Mouse (Mus musculus) embryonic facial prominence, embryonic 14.5 days (tissue): ENCODE results near the gene Iqschfp. TPM values are rescaled to one million over a fixed set of nuclear protein-coding genes. Genes with fewer than 3 reads are reported as not detected.

Experiments used
- ATAC-seq: fragments of 200-750 bp; cut with Nextera tagmentation; 2 replicates; pipeline ENCODE4 v1.8.0; 2017; ENCODE audit warnings: low read depth, moderate number of reproducible peaks, moderate TSS enrichment
- DNase-seq: peaks from one replicate; pipeline ENCODE4 v3.0.0-alpha.2; 2015; ENCODE audit warnings: low spot score
- H3K27ac ChIP-seq: fragments of 300-500 bp; sonication (generic); replicated peaks from 2 replicates; pipeline ENCODE4 v1.5.1; 2014; ENCODE audit warnings: low read depth, mild to moderate bottlenecking, low read length, moderate library complexity
- H3K27me3 ChIP-seq: fragments of 300-500 bp; sonication (generic); replicated peaks from 2 replicates; pipeline ENCODE4 v1.6.1; 2014; ENCODE audit warnings: low read length; ENCODE audit not compliant: control insufficient read depth, insufficient read depth
- H3K36me3 ChIP-seq: fragments of 300-500 bp; sonication (generic); 2 replicates; pipeline ENCODE4 v1.6.1; 2014; ENCODE audit warnings: low read length, mixed read lengths; ENCODE audit not compliant: control insufficient read depth, insufficient read depth
- H3K4me1 ChIP-seq: fragments of 300-500 bp; sonication (generic); 2 replicates; pipeline ENCODE4 v1.6.1; 2014; ENCODE audit warnings: antibody characterized with exemption, low read length; ENCODE audit not compliant: control insufficient read depth, insufficient read depth
- H3K4me2 ChIP-seq: fragments of 300-500 bp; sonication (generic); 2 replicates; pipeline ENCODE4 v1.6.1; 2014; ENCODE audit warnings: low read depth, mild to moderate bottlenecking, low read length, moderate library complexity, mixed read lengths
- H3K4me3 ChIP-seq: fragments of 300-500 bp; sonication (generic); 2 replicates; pipeline ENCODE4 v1.5.1; 2014; ENCODE audit warnings: low read depth, mild to moderate bottlenecking, low read length
- H3K9ac ChIP-seq: fragments of 300-500 bp; sonication (generic); 2 replicates; pipeline ENCODE4 v1.6.1; 2014; ENCODE audit warnings: low read depth, mild to moderate bottlenecking, low read length, moderate library complexity, mixed read lengths
- H3K9me3 ChIP-seq: fragments of 300-500 bp; sonication (generic); 2 replicates; pipeline ENCODE4 v1.6.1; 2016; ENCODE audit warnings: low read length; ENCODE audit not compliant: control insufficient read depth
- WGBS: fragments of 180-500 bp; shearing (Covaris S2); extraction: QIAGEN DNeasy Blood & Tissue Kit; methylation state at CpG from one replicate; pipeline ENCODE4 v1.1.7; 2014; 5-methylcytosine and 5-hydroxymethylcytosine counted together
- polyA plus RNA-seq: library from polyadenylated mRNA; unstranded; fragments of >200 nt; fragmentation: Nextera tagmentation; extraction: Ambion mirVana; gene quantifications from 2 replicates; pipeline ENCODE4 v1.2.1, GENCODE M21; 2014

The Iqschfp gene
- polyA plus RNA-seq, 1 experiment from 2014 or later: 1.2 TPM

DNA sequence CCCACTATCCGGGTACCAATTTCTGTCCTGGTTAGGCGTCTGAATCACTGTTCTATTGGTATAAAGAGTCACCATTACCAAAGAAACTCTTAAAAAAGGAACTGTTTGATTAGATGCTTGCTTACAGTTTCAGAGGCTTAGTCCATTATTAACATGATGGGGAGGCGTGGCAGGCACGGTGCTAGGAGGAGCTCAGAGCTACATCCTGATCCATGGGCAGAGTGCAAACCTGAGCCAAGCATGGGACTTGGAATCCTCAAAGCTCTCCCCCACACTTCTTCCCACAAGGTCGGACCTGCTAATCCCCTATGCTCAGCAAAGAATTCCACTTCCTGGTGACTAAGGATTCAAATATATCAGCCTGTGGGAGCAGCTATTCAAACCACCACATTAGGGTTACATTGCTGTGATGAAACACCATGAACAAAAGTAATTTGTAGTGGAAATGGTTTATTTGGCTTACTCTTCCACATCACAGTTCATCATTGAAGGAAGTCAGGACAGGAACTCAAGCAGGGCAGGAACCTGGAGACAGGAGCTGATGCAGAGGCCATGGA, 777.5 kb downstream of the Iqschfp start:
- H3K36me3 ChIP-seq: no peaks in the 10 kb centered on the region
- H3K4me2 ChIP-seq: no peak overlapping the region
- no peak overlapping the region for H3K9ac ChIP-seq
- H3K9me3 ChIP-seq: 0 out of 2 replicates have a peak, but pooled peaks cover 2% of the 10 kb centered on the region
- no peak overlapping the region for H3K27ac ChIP-seq
- no peak overlapping the region for H3K4me3 ChIP-seq
- ATAC-seq (no peak), DNase-seq (no peak)
- WGBS: 78% methylated on average over 5 of the region's 5 CpGs
- H3K27me3 ChIP-seq: no peaks in the 10 kb centered on the region
- no peaks in the 10 kb centered on the region for H3K4me1 ChIP-seq

DNA sequence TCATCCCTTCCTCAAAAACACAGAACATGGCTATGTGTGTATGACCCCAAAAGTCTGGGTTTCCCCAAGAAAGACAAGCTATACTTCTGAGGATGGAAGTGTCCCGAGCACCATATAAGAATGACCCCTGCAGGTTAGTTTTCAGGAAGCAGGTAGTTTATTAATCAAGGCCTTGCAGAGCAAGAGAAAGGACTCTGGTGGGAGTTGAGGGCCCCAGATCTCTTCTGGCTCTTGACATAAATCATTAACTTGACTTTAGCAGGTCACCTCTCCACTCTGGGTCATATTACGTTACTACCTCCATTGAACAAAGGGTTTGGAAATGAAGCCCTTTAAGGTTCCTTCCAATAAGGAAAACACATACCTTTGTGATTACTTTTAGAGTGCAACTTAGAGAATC, 782.7 kb downstream of the Iqschfp start:
- H3K4me2 ChIP-seq: no peak overlapping the region
- no peak for ATAC-seq
- no peak overlapping the region for H3K4me3 ChIP-seq
- 56% methylated on average over 2 of the region's 2 CpGs for WGBS
- no peaks in the 10 kb centered on the region for H3K36me3 ChIP-seq
- H3K4me1 ChIP-seq: peaks cover 6% of the 10 kb centered on the region; the same call in 1 of the 2 replicates
- 0 out of 2 replicates have a peak, but pooled peaks cover 2% of the 10 kb centered on the region for H3K9me3 ChIP-seq
- DNase-seq: no peak
- no peak overlapping the region for H3K27ac ChIP-seq
- H3K27me3 ChIP-seq: no peaks in the 10 kb centered on the region
- H3K9ac ChIP-seq: no peak overlapping the region

DNA sequence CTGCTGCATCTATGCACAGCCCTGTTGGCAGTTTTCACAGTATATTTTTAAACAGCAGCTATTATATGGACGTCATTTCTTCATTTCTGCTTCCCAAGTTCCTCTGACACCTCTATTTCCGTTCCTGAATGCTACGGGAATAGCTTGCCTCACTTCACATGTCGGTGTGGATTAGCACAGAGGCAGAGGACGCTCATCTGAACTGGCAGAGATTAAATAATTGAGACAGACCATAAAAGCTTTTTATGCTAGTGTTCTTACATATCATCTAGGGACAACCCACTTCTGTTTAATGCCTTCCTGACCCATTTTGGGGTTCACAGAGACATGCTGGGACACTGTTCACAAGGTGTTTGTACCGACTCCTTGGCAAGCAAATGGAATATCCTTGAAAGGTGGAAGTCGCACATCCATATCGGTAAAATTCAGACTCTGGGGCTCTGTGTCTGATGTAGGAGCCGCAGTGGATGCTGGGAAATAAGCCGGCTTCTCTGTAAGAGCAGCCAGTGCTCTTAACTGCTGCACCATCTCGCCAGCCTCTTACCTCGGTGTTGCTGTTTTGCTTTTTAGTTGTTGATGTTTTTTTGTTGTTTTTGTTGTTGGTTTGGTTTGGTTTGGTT, 783.3 kb downstream of the Iqschfp start:
- H3K9ac ChIP-seq: no peak overlapping the region
- H3K36me3 ChIP-seq: no peaks in the 10 kb centered on the region
- H3K4me2 ChIP-seq: no peak overlapping the region
- no peak for DNase-seq
- H3K9me3 ChIP-seq: 0 out of 2 replicates have a peak, but pooled peaks cover 2% of the 10 kb centered on the region
- WGBS: 81% methylated on average over 12 of the region's 12 CpGs
- no peaks in the 10 kb centered on the region for H3K27me3 ChIP-seq
- H3K4me3 ChIP-seq: no peak overlapping the region
- peaks cover 6% of the 10 kb centered on the region; the same call in 1 of the 2 replicates for H3K4me1 ChIP-seq
- H3K27ac ChIP-seq: no peak overlapping the region
- no peak for ATAC-seq

Other genes with a start within 250 kb of the Iqschfp start
- gene Iqcj, start within 50 bp of the Iqschfp start, polyA plus RNA-seq: not detected in 2 replicates
- gene Schip1, start 172.6 kb downstream of the Iqschfp start, polyA plus RNA-seq: 34.6 and 37.1 TPM in 2 replicates